In the genomic region with DNA sequence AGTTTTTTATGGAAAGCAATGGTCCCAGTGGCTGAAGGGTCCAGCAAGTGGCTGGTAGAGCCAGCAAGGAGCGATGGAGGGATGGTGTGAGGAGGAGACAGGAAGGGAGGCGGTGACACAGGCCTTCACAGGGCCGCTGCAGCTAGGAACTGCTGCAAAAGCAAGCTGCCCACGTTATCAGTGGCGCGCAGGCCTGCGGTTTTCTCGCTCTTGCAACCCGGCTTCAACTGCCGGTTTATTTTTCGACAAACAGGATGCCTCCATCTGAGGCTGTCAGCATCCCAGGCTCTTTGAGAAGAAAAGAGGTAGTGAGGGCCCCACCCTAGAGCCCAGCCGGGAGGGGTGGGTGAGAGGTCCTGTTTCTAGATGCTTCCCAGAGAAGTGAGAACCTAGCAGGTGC, we compare ENCODE assay signal across 10 mouse cellular contexts. TPM values are rescaled to one million over a fixed set of nuclear protein-coding genes. Genes with fewer than 3 reads are reported as not detected.
A peak's percentile ranks its signal among the peaks of the same experiment; 100 is the strongest.
DNase-seq lines count a peak whose midpoint lies in the region; ATAC-seq and TF ChIP-seq lines count a peak whose summit lies in the region.
"Had no signal": no experiment of that assay in that cellular context is flagged by ENCODE, and none has a peak within 500 bp of the region (broad histone marks: within the 10 kb centered on the region; RNA-seq: fewer than 3 reads in every experiment).

No protein-coding gene starts in this region.

- intact Hi-C loops in heart, adult 2 months (cut with DNase I): no loop called here

- H3K27me3 ChIP-seq in heart, adult 2 months (ENCODE audit: control insufficient read depth, insufficient read depth, low read length): no peaks in the 10 kb centered on the region
- H3K27me3 ChIP-seq in forebrain, embryonic 16.5 days (replicated peaks; ENCODE audit: control insufficient read depth, insufficient read depth, low read length): no peaks in the 10 kb centered on the region
- H3K27me3 ChIP-seq: forebrain, embryonic 12.5 days had no signal

- DNase-seq in heart, adult 2 months: peak; percentile 34 to 61
- no peak for DNase-seq in heart, postnatal 4 days
- peak; percentile 82 for DNase-seq in c-Kit-positive CD71-positive TER-119-positive erythroid progenitor cells, embryonic 14.5 days (ENCODE audit: low spot score)
- DNase-seq in lung, postnatal 10 days: peak; percentile 27
- peak; percentile 84 to 87 for DNase-seq in spleen, postnatal 36 days (ENCODE audit: low spot score in 2 of 2)
- DNase-seq in layer of hippocampus, postnatal 10 days (ENCODE audit: low spot score in 2 of 2): no peak
- no peak for DNase-seq in urinary bladder, postnatal 25 days (ENCODE audit: low spot score)

- no peak overlapping the region for H3K9ac ChIP-seq in heart, adult 2 months (ENCODE audit: low read depth, low read length)
- H3K9ac ChIP-seq in forebrain, embryonic 16.5 days (replicated peaks; ENCODE audit: low read depth, low read length): no peak overlapping the region
- H3K9ac ChIP-seq: forebrain, embryonic 12.5 days had no signal

- H3K36me3 ChIP-seq in heart, adult 2 months (ENCODE audit: control insufficient read depth, insufficient read depth, low read length): no peaks in the 10 kb centered on the region
- no peaks in the 10 kb centered on the region for H3K36me3 ChIP-seq in forebrain, embryonic 16.5 days (ENCODE audit: control insufficient read depth, insufficient read depth)
- H3K36me3 ChIP-seq: forebrain, embryonic 12.5 days had no signal

- no peak overlapping the region for H3K27ac ChIP-seq in heart, adult 2 months
- H3K27ac ChIP-seq in forebrain, embryonic 16.5 days (ENCODE audit: low read length): no peak overlapping the region
- H3K27ac ChIP-seq: forebrain, embryonic 12.5 days; kidney, postnatal 0 days had no signal

- no peak for ATAC-seq in forebrain, embryonic 16.5 days

- 38% methylated on average over 12 of the region's 12 CpGs for WGBS in heart, adult 2 months
- WGBS in forebrain, embryonic 16.5 days: 78% methylated on average over 12 of the region's 12 CpGs

- TF ChIP-seq CTCF in heart, adult 2 months (IDR thresholded peaks at IDR 0.05): no peak

- TF ChIP-seq EP300 in heart, adult 2 months (IDR thresholded peaks at IDR 0.05; ENCODE audit: insufficient read depth, low read depth, low read length): no peak

- H3K4me3 ChIP-seq in heart, adult 2 months: no peak overlapping the region
- H3K4me3 ChIP-seq in forebrain, embryonic 16.5 days (replicated peaks; ENCODE audit: low read length): no peak overlapping the region
- H3K4me3 ChIP-seq: forebrain, embryonic 12.5 days had no signal

- H3K9me3 ChIP-seq in forebrain, embryonic 16.5 days (ENCODE audit: control insufficient read depth, low read length): no peaks in the 10 kb centered on the region
- H3K9me3 ChIP-seq: forebrain, embryonic 12.5 days had no signal

- H3K79me2 ChIP-seq in heart, adult 2 months (replicated peaks; ENCODE audit: control insufficient read depth, insufficient read depth, low read length): no peaks in the 10 kb centered on the region

- TF ChIP-seq POLR2A in heart, adult 2 months (IDR thresholded peaks at IDR 0.05; ENCODE audit: insufficient read depth, low read depth, low read length): no peak

- no peaks in the 10 kb centered on the region for H3K4me1 ChIP-seq in heart, adult 2 months (ENCODE audit: control insufficient read depth, insufficient read depth, low read length)
- H3K4me1 ChIP-seq in forebrain, embryonic 16.5 days (replicated peaks; ENCODE audit: control insufficient read depth, insufficient read depth, low read length): no peaks in the 10 kb centered on the region
- H3K4me1 ChIP-seq: forebrain, embryonic 12.5 days had no signal

- H3K4me2 ChIP-seq in forebrain, embryonic 16.5 days (ENCODE audit: low read length): no peak overlapping the region
- H3K4me2 ChIP-seq: forebrain, embryonic 12.5 days had no signal

RNA-seq across cellular contexts. Expression of gene Runx1, which starts 24.4 kb away (rescaled TPM):
- total RNA-seq in heart, adult 2 months (2021): 1 to 10 TPM; 1.8 to 2.1 TPM
- polyA plus RNA-seq in heart, adult 2 months (2012; rRNA removed): 0.97 and 2.4 TPM in 2 replicates
- total RNA-seq in heart, postnatal 4 days (2021): 1 to 10 TPM; 1.8 to 1.9 TPM
- 1 to 10 TPM in 1 of 2 experiments, under 1 TPM in 1; 0.69 to 1.1 TPM for total RNA-seq in layer of hippocampus, postnatal 10 days (2021)
- polyA plus RNA-seq in forebrain, embryonic 16.5 days (2015; fragmentation: Nextera tagmentation; extraction: Ambion mirVana): 0.48 and 0.52 TPM in 2 replicates

Comparison
In these comparisons a context has a peak if more than half of its experiments do, and no peak if none do; other contexts are left out.
1. DNase-seq: peak in heart, adult 2 months (2 of 2), c-Kit-positive CD71-positive TER-119-positive erythroid progenitor cells, embryonic 14.5 days (single experiment), lung, postnatal 10 days (single experiment) and spleen, postnatal 36 days (2 of 2); none in heart, postnatal 4 days (single experiment), layer of hippocampus, postnatal 10 days (0 of 2) and urinary bladder, postnatal 25 days (single experiment).